Mouse (Mus musculus): Measurements from ENCODE around the gene Brap. TPM values are rescaled to one million over a fixed set of nuclear protein-coding genes. Genes with fewer than 3 reads are reported as not detected.
A peak's percentile ranks its signal among the peaks of the same experiment; 100 is the strongest.
"Not testable (repeated sequence)": the region's sequence is repeated elsewhere in the genome, so short reads cannot be mapped to it uniquely, and the experiment has no call there.

Brap gene
- 41.6 and 41.9 TPM in 2 replicates for polyA plus RNA-seq (2016; fragmentation: Nextera tagmentation; extraction: Ambion mirVana)

GRCm38 (mm10) chr5:121660059-121660896, at the start of gene Brap, which contains the start of gene Acad10:
Brap (plus strand) TSS chr5:121660563.
Acad10 (minus strand) TSS chr5:121660514.
- 2% methylated on average over 85 of the region's 85 CpGs for WGBS
- Histone ChIP-seq H3K4me1 (replicated peaks) (peaks cover 25% of the 10 kb centered on the region), H3K4me3 (peak within 1 kb of the TSS; percentile 96), H3K36me3 (peaks cover 33% of the 10 kb centered on the region), H3K27me3 (ENCODE audit: insufficient read depth, poor library complexity, severe bottlenecking) (no peaks in the 10 kb centered on the region), H3K9me3 (no peaks in the 10 kb centered on the region), H3K27ac (peak within 1 kb of the TSS; percentile 90)
- peak; percentile 96 for DNase-seq (ENCODE audit: low spot score)

GRCm38 (mm10) chr5:121612036-121612435, 48.3 kb upstream of the Brap start:
- no peaks in the 10 kb centered on the region for H3K9me3 ChIP-seq
- 91% methylated on average over 6 of the region's 6 CpGs for WGBS
- H3K27me3 ChIP-seq (ENCODE audit: insufficient read depth, poor library complexity, severe bottlenecking): no peaks in the 10 kb centered on the region
- no peaks in the 10 kb centered on the region for H3K4me1 ChIP-seq (replicated peaks)
- no peaks in the 10 kb centered on the region for H3K36me3 ChIP-seq
- H3K4me3 ChIP-seq: no peak overlapping the region
- no peak overlapping the region for H3K27ac ChIP-seq
- DNase-seq (ENCODE audit: low spot score): no peak

- DNase-seq (ENCODE audit: low spot score); H3K27me3 ChIP-seq (ENCODE audit: insufficient read depth, poor library complexity, severe bottlenecking); H3K4me3 ChIP-seq; H3K9me3 ChIP-seq; H3K36me3 ChIP-seq; H3K27ac ChIP-seq: not testable (repeated sequence)
- peaks cover 11% of the 10 kb centered on the region for H3K4me1 ChIP-seq (replicated peaks)
- 89% methylated on average over 3 of the region's 3 CpGs for WGBS
Observed at GRCm38 (mm10) chr5:121614921-121615320, 45.4 kb upstream of the Brap start.

GRCm38 (mm10) chr5:121618592-121619513, 41.5 kb upstream of the Brap start, which contains the start of gene Acad12:
Acad12 (minus strand) TSS chr5:121618938.
- H3K4me1 ChIP-seq (replicated peaks): peaks cover 16% of the 10 kb centered on the region
- H3K36me3 ChIP-seq: 0 out of 2 replicates have a peak, but pooled peaks cover 7% of the 10 kb centered on the region
- peak within 1 kb of the TSS; percentile 73 for H3K4me3 ChIP-seq
- peak within 1 kb of the TSS; percentile 92 for H3K27ac ChIP-seq
- DNase-seq (ENCODE audit: low spot score): peak; percentile 96
- no peaks in the 10 kb centered on the region for H3K9me3 ChIP-seq
- H3K27me3 ChIP-seq (ENCODE audit: insufficient read depth, poor library complexity, severe bottlenecking): no peaks in the 10 kb centered on the region
- WGBS: 2% methylated on average over 57 of the region's 58 CpGs

GRCm38 (mm10) chr5:121621102-121621501, 39.3 kb upstream of the Brap start:
- Histone ChIP-seq H3K4me3 (no peak overlapping the region), H3K9me3 (no peaks in the 10 kb centered on the region), H3K27ac (no peak overlapping the region), H3K36me3 (0 out of 2 replicates have a peak, but pooled peaks cover 7% of the 10 kb centered on the region), H3K27me3 (ENCODE audit: insufficient read depth, poor library complexity, severe bottlenecking) (no peaks in the 10 kb centered on the region), H3K4me1 (replicated peaks) (peaks cover 16% of the 10 kb centered on the region)
- DNase-seq (ENCODE audit: low spot score): no peak
- WGBS: 95% methylated on average over 5 of the region's 5 CpGs

- 88% methylated on average over 3 of the region's 3 CpGs for WGBS
- DNase-seq (ENCODE audit: low spot score): no peak
- Histone ChIP-seq H3K4me1 (replicated peaks) (peaks cover 16% of the 10 kb centered on the region), H3K36me3 (0 out of 2 replicates have a peak, but pooled peaks cover 7% of the 10 kb centered on the region), H3K4me3 (no peak overlapping the region), H3K27ac (no peak overlapping the region), H3K27me3 (ENCODE audit: insufficient read depth, poor library complexity, severe bottlenecking) (no peaks in the 10 kb centered on the region), H3K9me3 (no peaks in the 10 kb centered on the region)
Observed at GRCm38 (mm10) chr5:121623241-121623640, 37.1 kb upstream of the Brap start.

- Histone ChIP-seq H3K4me3 (no peak overlapping the region), H3K27me3 (ENCODE audit: insufficient read depth, poor library complexity, severe bottlenecking) (no peaks in the 10 kb centered on the region), H3K27ac (no peak overlapping the region), H3K9me3 (no peaks in the 10 kb centered on the region), H3K4me1 (replicated peaks) (peaks cover 7% of the 10 kb centered on the region), H3K36me3 (no peaks in the 10 kb centered on the region)
- DNase-seq (ENCODE audit: low spot score): peak; percentile 73
- WGBS: 0% methylated on average over 1 of the region's 1 CpGs
Observed at GRCm38 (mm10) chr5:121627871-121628270, 32.5 kb upstream of the Brap start.

- not testable (repeated sequence) for H3K27me3 ChIP-seq (ENCODE audit: insufficient read depth, poor library complexity, severe bottlenecking); H3K4me3 ChIP-seq; H3K27ac ChIP-seq; DNase-seq (ENCODE audit: low spot score); H3K9me3 ChIP-seq; H3K36me3 ChIP-seq
- 69% methylated on average over 9 of the region's 9 CpGs for WGBS
- peaks cover 15% of the 10 kb centered on the region for H3K4me1 ChIP-seq (replicated peaks)
Observed at GRCm38 (mm10) chr5:121631106-121631647, 29.2 kb upstream of the Brap start.

GRCm38 (mm10) chr5:121632804-121633203, 27.6 kb upstream of the Brap start:
- Histone ChIP-seq H3K4me1 (replicated peaks) (peaks cover 15% of the 10 kb centered on the region), H3K27ac (peak overlapping the region; percentile 56; the same call in 1 of the 2 replicates), H3K27me3 (ENCODE audit: insufficient read depth, poor library complexity, severe bottlenecking) (no peaks in the 10 kb centered on the region), H3K36me3 (no peaks in the 10 kb centered on the region), H3K4me3 (no peak overlapping the region), H3K9me3 (no peaks in the 10 kb centered on the region)
- DNase-seq (ENCODE audit: low spot score): peak; percentile 6
- WGBS: 51% methylated on average over 3 of the region's 3 CpGs

- no peaks in the 10 kb centered on the region for H3K9me3 ChIP-seq
- H3K4me3 ChIP-seq: no peak overlapping the region
- WGBS: 91% methylated on average over 5 of the region's 5 CpGs
- H3K27ac ChIP-seq: no peak overlapping the region
- H3K27me3 ChIP-seq (ENCODE audit: insufficient read depth, poor library complexity, severe bottlenecking): no peaks in the 10 kb centered on the region
- peaks cover 15% of the 10 kb centered on the region for H3K4me1 ChIP-seq (replicated peaks)
- DNase-seq (ENCODE audit: low spot score): no peak
- H3K36me3 ChIP-seq: no peaks in the 10 kb centered on the region
Observed at GRCm38 (mm10) chr5:121634668-121635067, 25.7 kb upstream of the Brap start.

GRCm38 (mm10) chr5:121637296-121637695, 23.1 kb upstream of the Brap start:
- no peaks in the 10 kb centered on the region for H3K36me3 ChIP-seq
- H3K27me3 ChIP-seq (ENCODE audit: insufficient read depth, poor library complexity, severe bottlenecking): no peaks in the 10 kb centered on the region
- no peak overlapping the region for H3K4me3 ChIP-seq
- peaks cover 14% of the 10 kb centered on the region for H3K4me1 ChIP-seq (replicated peaks)
- H3K27ac ChIP-seq: no peak overlapping the region
- no peak for DNase-seq (ENCODE audit: low spot score)
- WGBS: 84% methylated on average over 6 of the region's 6 CpGs
- no peaks in the 10 kb centered on the region for H3K9me3 ChIP-seq

- no peaks in the 10 kb centered on the region for H3K9me3 ChIP-seq
- 92% methylated on average over 9 of the region's 9 CpGs for WGBS
- peaks cover 7% of the 10 kb centered on the region; the same call in 1 of the 2 replicates for H3K4me1 ChIP-seq (replicated peaks)
- no peaks in the 10 kb centered on the region for H3K27me3 ChIP-seq (ENCODE audit: insufficient read depth, poor library complexity, severe bottlenecking)
- H3K4me3 ChIP-seq: no peak overlapping the region
- no peak for DNase-seq (ENCODE audit: low spot score)
- no peak overlapping the region for H3K27ac ChIP-seq
- no peaks in the 10 kb centered on the region for H3K36me3 ChIP-seq
Observed at GRCm38 (mm10) chr5:121639601-121640000, 20.8 kb upstream of the Brap start.

All from hindbrain, embryonic 10.5 days (tissue).